Mouse (Mus musculus) embryonic facial prominence, embryonic 14.5 days (tissue): Measurements from ENCODE around the gene Grap. TPM values are rescaled to one million over a fixed set of nuclear protein-coding genes. Genes with fewer than 3 reads are reported as not detected.

Source experiments
- ATAC-seq: fragments of 200-750 bp; cut with Nextera tagmentation; 2 replicates; pipeline ENCODE4 v1.8.0; 2017; ENCODE audit warnings: low read depth, moderate number of reproducible peaks, moderate TSS enrichment
- DNase-seq: peaks from one replicate; pipeline ENCODE4 v3.0.0-alpha.2; 2015; ENCODE audit warnings: low spot score
- H3K27ac ChIP-seq: fragments of 300-500 bp; sonication (generic); replicated peaks from 2 replicates; pipeline ENCODE4 v1.5.1; 2014; ENCODE audit warnings: low read depth, mild to moderate bottlenecking, low read length, moderate library complexity
- H3K27me3 ChIP-seq: fragments of 300-500 bp; sonication (generic); replicated peaks from 2 replicates; pipeline ENCODE4 v1.6.1; 2014; ENCODE audit warnings: low read length; ENCODE audit not compliant: control insufficient read depth, insufficient read depth
- H3K36me3 ChIP-seq: fragments of 300-500 bp; sonication (generic); 2 replicates; pipeline ENCODE4 v1.6.1; 2014; ENCODE audit warnings: low read length, mixed read lengths; ENCODE audit not compliant: control insufficient read depth, insufficient read depth
- H3K4me1 ChIP-seq: fragments of 300-500 bp; sonication (generic); 2 replicates; pipeline ENCODE4 v1.6.1; 2014; ENCODE audit warnings: antibody characterized with exemption, low read length; ENCODE audit not compliant: control insufficient read depth, insufficient read depth
- H3K4me2 ChIP-seq: fragments of 300-500 bp; sonication (generic); 2 replicates; pipeline ENCODE4 v1.6.1; 2014; ENCODE audit warnings: low read depth, mild to moderate bottlenecking, low read length, moderate library complexity, mixed read lengths
- H3K4me3 ChIP-seq: fragments of 300-500 bp; sonication (generic); 2 replicates; pipeline ENCODE4 v1.5.1; 2014; ENCODE audit warnings: low read depth, mild to moderate bottlenecking, low read length
- H3K9ac ChIP-seq: fragments of 300-500 bp; sonication (generic); 2 replicates; pipeline ENCODE4 v1.6.1; 2014; ENCODE audit warnings: low read depth, mild to moderate bottlenecking, low read length, moderate library complexity, mixed read lengths
- H3K9me3 ChIP-seq: fragments of 300-500 bp; sonication (generic); 2 replicates; pipeline ENCODE4 v1.6.1; 2016; ENCODE audit warnings: low read length; ENCODE audit not compliant: control insufficient read depth
- WGBS: fragments of 180-500 bp; shearing (Covaris S2); extraction: QIAGEN DNeasy Blood & Tissue Kit; methylation state at CpG from one replicate; pipeline ENCODE4 v1.1.7; 2014; 5-methylcytosine and 5-hydroxymethylcytosine counted together
- polyA plus RNA-seq: library from polyadenylated mRNA; unstranded; fragments of >200 nt; fragmentation: Nextera tagmentation; extraction: Ambion mirVana; gene quantifications from 2 replicates; pipeline ENCODE4 v1.2.1, GENCODE M21; 2014

The Grap gene
- polyA plus RNA-seq, 1 experiment from 2014 or later = 8.6 TPM

- DNase-seq (peak; percentile 90), ATAC-seq (peak; percentile 88)
- WGBS = 43% methylated on average over 11 of the region's 11 CpGs
- Histone ChIP-seq H3K36me3 (no peaks in the 10 kb centered on the region), H3K27me3 (no peaks in the 10 kb centered on the region), H3K4me1 (no peaks in the 10 kb centered on the region), H3K9ac (no peak overlapping the region), H3K4me3 (no peak overlapping the region), H3K27ac (no peak overlapping the region), H3K9me3 (no peaks in the 10 kb centered on the region), H3K4me2 (no peak overlapping the region)
Observed at GRCm38 (mm10) chr11:61714346-61715117, 61.5 kb downstream of the Grap start.

- DNase-seq (no peak), ATAC-seq (peak; percentile 16; the same call in 1 of the 2 replicates)
- Histone ChIP-seq H3K9ac (no peak overlapping the region), H3K4me3 (no peak overlapping the region), H3K4me1 (no peaks in the 10 kb centered on the region), H3K27ac (no peak overlapping the region), H3K36me3 (no peaks in the 10 kb centered on the region), H3K9me3 (no peaks in the 10 kb centered on the region), H3K4me2 (no peak overlapping the region), H3K27me3 (no peaks in the 10 kb centered on the region)
- 67% methylated on average over 5 of the region's 6 CpGs for whole genome bisulfite sequencing
Observed at GRCm38 (mm10) chr11:61715130-61715529, 62.1 kb downstream of the Grap start.

DNA sequence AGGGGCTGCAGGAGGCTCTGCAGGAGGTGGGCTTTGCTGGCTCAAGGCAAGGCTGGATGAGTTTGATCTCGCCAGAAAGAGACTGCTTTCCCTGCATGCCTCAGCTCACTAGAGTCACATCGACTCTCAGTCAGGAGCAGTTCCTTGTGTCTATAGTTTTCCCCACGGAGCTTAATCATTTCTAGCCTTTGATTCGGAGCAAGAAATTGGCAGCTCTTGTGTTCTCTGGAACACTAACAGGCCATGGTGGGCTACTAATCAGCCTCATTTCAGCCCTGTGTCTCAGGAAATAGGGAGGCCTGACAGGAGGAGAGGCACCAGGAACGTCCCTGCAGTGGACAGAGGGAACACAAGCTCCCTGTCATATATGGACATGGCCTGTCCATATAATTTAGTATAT lies 64.9 kb downstream of the Grap start:
- Histone ChIP-seq H3K4me3 (no peak overlapping the region), H3K9ac (no peak overlapping the region), H3K4me1 (no peaks in the 10 kb centered on the region), H3K36me3 (no peaks in the 10 kb centered on the region), H3K27ac (no peak overlapping the region), H3K9me3 (no peaks in the 10 kb centered on the region), H3K4me2 (no peak overlapping the region), H3K27me3 (no peaks in the 10 kb centered on the region)
- no peak for ATAC-seq
- DNase-seq = no peak
- 54% methylated on average over 5 of the region's 5 CpGs for WGBS

- Histone ChIP-seq H3K4me1 (no peaks in the 10 kb centered on the region), H3K9ac (no peak overlapping the region), H3K36me3 (no peaks in the 10 kb centered on the region), H3K4me3 (no peak overlapping the region), H3K27ac (no peak overlapping the region), H3K4me2 (no peak overlapping the region), H3K9me3 (no peaks in the 10 kb centered on the region), H3K27me3 (no peaks in the 10 kb centered on the region)
- 45% methylated on average over 3 of the region's 3 CpGs for WGBS
- ATAC-seq (no peak), DNase-seq (no peak)
Observed at GRCm38 (mm10) chr11:61719387-61719786, 66.3 kb downstream of the Grap start.

DNA sequence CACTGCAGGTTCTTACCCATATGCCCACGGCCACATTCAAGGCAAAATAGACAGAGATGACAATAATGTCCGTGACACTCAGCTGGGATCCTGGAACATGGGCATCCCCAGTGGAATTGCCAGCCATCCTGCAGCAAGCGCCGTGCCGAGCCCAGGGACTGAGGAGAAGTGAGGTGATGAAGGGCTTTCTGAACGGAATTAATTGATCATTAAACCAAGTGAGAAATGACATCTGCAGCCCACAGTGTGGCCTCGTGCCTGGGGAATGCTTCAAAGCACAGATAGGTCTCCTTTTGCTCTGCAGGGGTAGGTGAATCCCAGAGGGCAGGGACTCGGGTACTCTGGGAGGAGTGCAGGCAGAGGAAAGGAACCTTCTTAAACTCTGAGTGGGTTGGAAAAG lies 66.8 kb downstream of the Grap start:
- no peak for ATAC-seq
- H3K4me3 ChIP-seq = no peak overlapping the region
- WGBS = 65% methylated on average over 8 of the region's 8 CpGs

DNA sequence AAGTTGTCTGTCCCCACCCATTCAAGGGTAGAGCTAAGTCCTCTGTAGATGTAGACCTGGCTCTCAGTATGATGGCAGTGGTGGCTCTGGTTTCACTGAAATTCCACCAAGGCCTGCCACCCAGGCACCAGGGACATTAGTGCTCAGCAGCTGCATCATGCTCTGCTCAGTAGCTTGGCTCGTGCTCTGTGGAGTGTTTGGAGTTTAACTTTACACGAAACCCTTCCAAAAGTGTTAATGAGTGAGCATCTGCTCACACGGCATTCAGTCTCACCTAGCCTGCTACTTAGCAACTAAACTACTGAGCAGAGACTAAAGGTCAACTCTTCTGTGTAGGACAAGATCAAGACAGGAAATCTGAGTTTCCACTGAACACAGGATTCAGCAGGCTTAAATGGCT lies 67.6 kb downstream of the Grap start, which contains the start of gene Slc5a10:
Gene Slc5a10, minus strand, starts transcription at position 191 of the 400 bp plus-strand sequence.
- Histone ChIP-seq H3K36me3 (no peaks in the 10 kb centered on the region), H3K9ac (no peak within 1 kb of the TSS), H3K4me2 (no peak within 1 kb of the TSS), H3K4me3 (no peak within 1 kb of the TSS), H3K27me3 (no peaks in the 10 kb centered on the region), H3K4me1 (no peaks in the 10 kb centered on the region), H3K9me3 (no peaks in the 10 kb centered on the region), H3K27ac (no peak within 1 kb of the TSS)
- WGBS = 89% methylated on average over 3 of the region's 3 CpGs
- ATAC-seq (no peak), DNase-seq (no peak)

More for the DNA sequence above, 66.8 kb downstream of the Grap start:
- Histone ChIP-seq H3K36me3 (no peaks in the 10 kb centered on the region), H3K9me3 (no peaks in the 10 kb centered on the region), H3K9ac (no peak overlapping the region), H3K4me1 (no peaks in the 10 kb centered on the region), H3K4me2 (no peak overlapping the region), H3K27me3 (no peaks in the 10 kb centered on the region), H3K27ac (no peak overlapping the region)
- no peak for DNase-seq

- DNase-seq (no peak), ATAC-seq (no peak)
- H3K27ac ChIP-seq = no peak overlapping the region
- H3K9ac ChIP-seq = no peak overlapping the region
- H3K9me3 ChIP-seq = no peaks in the 10 kb centered on the region
- 66% methylated on average over 5 of the region's 5 CpGs for WGBS
- H3K4me3 ChIP-seq = no peak overlapping the region
- no peaks in the 10 kb centered on the region for H3K4me1 ChIP-seq
- no peaks in the 10 kb centered on the region for H3K27me3 ChIP-seq
- no peak overlapping the region for H3K4me2 ChIP-seq
- peaks cover 6% of the 10 kb centered on the region; the same call in 1 of the 2 replicates for H3K36me3 ChIP-seq
Observed at GRCm38 (mm10) chr11:61722077-61722476, 69.0 kb downstream of the Grap start.
